In the genomic region with DNA sequence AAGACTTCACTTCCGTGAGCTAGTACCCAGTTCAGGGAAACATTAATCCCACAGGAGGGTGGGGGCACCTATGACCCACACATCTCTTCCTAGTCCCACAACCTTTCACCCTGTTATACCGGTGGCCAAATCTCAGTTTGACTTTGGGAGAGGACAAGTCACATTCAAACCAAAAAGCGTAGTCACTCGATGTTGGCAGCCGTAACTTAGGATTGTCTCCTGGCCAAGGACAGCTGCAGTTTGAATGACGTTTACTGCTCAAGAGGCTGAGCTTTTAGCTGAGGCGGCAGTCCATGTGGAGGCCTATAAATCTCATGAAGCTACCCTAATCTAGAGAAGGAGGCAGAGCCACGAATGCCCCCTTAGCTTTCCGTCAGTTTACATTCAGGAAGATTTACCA, we compare ENCODE assay signal across 16 mouse cellular contexts.
DNase-seq lines count a peak whose midpoint lies in the region; ATAC-seq and TF ChIP-seq lines count a peak whose summit lies in the region.
"Had no signal": no experiment of that assay in that cellular context is flagged by ENCODE, and none has a peak within 500 bp of the region (broad histone marks: within the 10 kb centered on the region; RNA-seq: fewer than 3 reads in every experiment).

No protein-coding gene starts in this region.

- 0 out of 2 replicates have a peak, but pooled peaks cover 3% of the 10 kb centered on the region for H3K27me3 ChIP-seq in kidney, embryonic 14.5 days (ENCODE audit: control insufficient read depth, insufficient read depth, low read length)
- H3K27me3 ChIP-seq in liver, postnatal 0 days (ENCODE audit: insufficient read depth, low read length) = peaks cover 10% of the 10 kb centered on the region; the same call in 1 of the 2 replicates
- H3K27me3 ChIP-seq: forebrain, embryonic 13.5 days had no signal

- H3K27ac ChIP-seq in kidney, embryonic 14.5 days (ENCODE audit: low read depth, low read length) = no peak overlapping the region
- peak overlapping the region; percentile 80 for H3K27ac ChIP-seq in brown adipose tissue, adult 24 weeks (replicated peaks; ENCODE audit: low read depth, low read length)
- no peak overlapping the region for H3K27ac ChIP-seq in liver, postnatal 0 days (ENCODE audit: low read depth)
- H3K27ac ChIP-seq: forebrain, embryonic 13.5 days; layer of hippocampus, adult 2 months; limb, embryonic 10.5 days; liver, embryonic 13.5 days had no signal

- WGBS in kidney, embryonic 14.5 days = 62% methylated on average over 9 of the region's 9 CpGs
- WGBS in liver, postnatal 0 days (ENCODE audit: insufficient replicate concordance) = 75% methylated on average over 9 of the region's 9 CpGs

- no peak for ATAC-seq in kidney, embryonic 14.5 days (ENCODE audit: low FRiP score, low TSS enrichment)
- ATAC-seq in liver, postnatal 0 days = no peak
- ATAC-seq: CD4-positive, CD25-positive, alpha-beta regulatory T cell, adult 4 months; forebrain, embryonic 13.5 days; midbrain, embryonic 16.5 days had no signal

- no peaks in the 10 kb centered on the region for H3K4me1 ChIP-seq in kidney, embryonic 14.5 days (ENCODE audit: control insufficient read depth, insufficient read depth, low read length)
- no peaks in the 10 kb centered on the region for H3K4me1 ChIP-seq in brown adipose tissue, adult 24 weeks (ENCODE audit: control insufficient read depth, insufficient read depth, insufficient read length, low read length)
- H3K4me1 ChIP-seq in liver, postnatal 0 days (ENCODE audit: insufficient read depth) = no peaks in the 10 kb centered on the region
- H3K4me1 ChIP-seq: forebrain, embryonic 13.5 days; limb, embryonic 10.5 days had no signal

- no peak overlapping the region for H3K4me3 ChIP-seq in kidney, embryonic 14.5 days (ENCODE audit: low read length)
- H3K4me3 ChIP-seq in brown adipose tissue, adult 24 weeks (ENCODE audit: insufficient read depth, low read depth, low read length) = no peak overlapping the region
- no peak overlapping the region for H3K4me3 ChIP-seq in liver, postnatal 0 days (ENCODE audit: low read depth, low read length)
- H3K4me3 ChIP-seq: forebrain, embryonic 13.5 days; layer of hippocampus, adult 2 months; limb, embryonic 10.5 days; liver, embryonic 13.5 days had no signal

- H3K9ac ChIP-seq in kidney, embryonic 14.5 days (ENCODE audit: low read depth, low read length) = no peak overlapping the region
- no peak overlapping the region for H3K9ac ChIP-seq in liver, postnatal 0 days (replicated peaks)
- H3K9ac ChIP-seq: forebrain, embryonic 13.5 days; liver, embryonic 13.5 days had no signal

- H3K36me3 ChIP-seq in kidney, embryonic 14.5 days (ENCODE audit: control insufficient read depth, insufficient read depth, low read length) = no peaks in the 10 kb centered on the region
- H3K36me3 ChIP-seq in liver, postnatal 0 days (replicated peaks; ENCODE audit: insufficient read depth, low read length) = no peaks in the 10 kb centered on the region
- H3K36me3 ChIP-seq: G1E; limb, embryonic 10.5 days; liver, embryonic 13.5 days had no signal

- peak; percentile 3 for DNase-seq in kidney, adult 11 months
- DNase-seq in urinary bladder, postnatal 36 days (ENCODE audit: low spot score in 2 of 2) = peak; percentile 13 to 20
- no peak for DNase-seq in urinary bladder, postnatal 25 days (ENCODE audit: low spot score)
- DNase-seq in spleen, adult 18-20 months = no peak
- no peak for DNase-seq in liver, postnatal 0 days
- DNase-seq: liver, embryonic 13.5 days; retina, postnatal 1 day; thymus, adult 18-20 months had no signal

- no peak overlapping the region for H3K4me2 ChIP-seq in kidney, embryonic 14.5 days (replicated peaks; ENCODE audit: low read depth, low read length)
- no peak overlapping the region for H3K4me2 ChIP-seq in liver, postnatal 0 days (ENCODE audit: low read depth, low read length)
- H3K4me2 ChIP-seq: forebrain, embryonic 13.5 days; liver, embryonic 13.5 days had no signal

- TF ChIP-seq EP300 in liver, postnatal 0 days (IDR thresholded peaks at IDR 0.05; ENCODE audit: low read depth) = no peak

- TF ChIP-seq CTCF in liver, postnatal 0 days (IDR thresholded peaks at IDR 0.05; ENCODE audit: low read depth) = no peak

- H3K9me3 ChIP-seq in kidney, embryonic 14.5 days (ENCODE audit: control insufficient read depth, low read length) = no peaks in the 10 kb centered on the region
- H3K9me3 ChIP-seq in liver, postnatal 0 days (ENCODE audit: low read length) = no peaks in the 10 kb centered on the region
- H3K9me3 ChIP-seq: forebrain, embryonic 13.5 days; G1E; limb, embryonic 10.5 days; liver, embryonic 13.5 days had no signal

Comparison
In these comparisons a context has a peak if more than half of its experiments do, and no peak if none do; other contexts are left out.
1. DNase-seq: peak in kidney, adult 11 months (single experiment) and urinary bladder, postnatal 36 days (2 of 2); none in urinary bladder, postnatal 25 days (single experiment), spleen, adult 18-20 months (0 of 2) and liver, postnatal 0 days (single experiment).